Mouse (Mus musculus): ENCODE data around the gene Lmo4.

DNA sequence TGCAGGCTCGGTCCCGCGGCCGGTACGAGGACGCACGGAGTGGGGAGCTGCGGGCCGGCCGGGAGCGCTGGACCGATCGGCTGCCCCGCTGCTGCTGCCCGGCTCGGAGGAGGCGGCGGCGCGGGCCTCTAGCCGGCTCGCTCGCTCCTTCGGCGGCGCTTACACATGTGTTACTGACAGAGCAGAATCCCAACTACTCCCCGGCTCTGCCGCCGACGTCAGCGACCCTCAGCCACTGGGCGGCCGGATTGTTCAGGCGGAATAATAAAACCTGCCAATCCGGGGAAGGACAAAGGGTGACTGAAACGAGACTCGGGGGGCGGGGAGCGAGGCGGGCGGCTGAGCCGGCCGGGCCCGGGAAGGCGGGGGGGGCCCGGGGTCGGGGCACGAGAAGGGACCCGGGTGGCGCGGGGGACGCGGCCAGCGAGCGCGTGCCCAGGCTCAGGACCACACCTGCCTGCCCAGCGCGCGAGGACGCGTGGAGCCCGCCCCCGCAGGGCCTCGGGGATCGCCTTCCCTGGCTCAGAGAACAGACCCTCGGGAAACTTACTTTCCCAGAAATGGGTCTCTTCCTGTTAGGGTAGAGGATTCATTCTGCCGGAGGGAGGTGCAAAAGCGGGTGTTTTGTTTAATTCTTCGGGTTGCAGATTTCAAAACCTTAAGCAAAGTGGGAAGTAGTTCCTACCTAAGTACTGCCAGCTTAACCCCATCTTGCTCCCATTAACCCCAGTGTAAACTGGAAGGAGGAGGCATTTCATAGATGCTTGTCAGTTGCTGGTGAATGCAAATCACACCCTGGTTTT is 532 bp upstream of the Lmo4 start:
- TF ChIP-seq EP300 (IDR thresholded peaks at IDR 0.05; ENCODE audit: insufficient read depth, low read depth, low read length) (no peak), POLR2A (IDR thresholded peaks at IDR 0.05; ENCODE audit: insufficient read depth, low read length) (no peak)

Data from ES-Bruce4 (cell line).